ENCODE assay signal across 15 mouse cellular contexts in genomic region chr5:64676946-64677588, GRCm38 (mm10).
DNase-seq lines count a peak whose midpoint lies in the region; ATAC-seq and TF ChIP-seq lines count a peak whose summit lies in the region.
"Had no signal": no experiment of that assay in that cellular context is flagged by ENCODE, and none has a peak within 500 bp of the region (broad histone marks: within the 10 kb centered on the region; RNA-seq: fewer than 3 reads in every experiment).

No protein-coding gene starts in this region.

- no peak overlapping the region for H3K4me3 ChIP-seq in hindbrain, embryonic 10.5 days
- H3K4me3 ChIP-seq in hindbrain, embryonic 14.5 days (replicated peaks; ENCODE audit: low read length): no peak overlapping the region
- H3K4me3 ChIP-seq in liver, postnatal 0 days (ENCODE audit: low read depth, low read length): no peak overlapping the region
- H3K4me3 ChIP-seq in liver, embryonic 12.5 days: no peak overlapping the region
- H3K4me3 ChIP-seq in brown adipose tissue, adult 24 weeks (ENCODE audit: insufficient read depth, low read depth, low read length): no peak overlapping the region
- H3K4me3 ChIP-seq: embryonic facial prominence, embryonic 15.5 days; heart, embryonic 12.5 days; hindbrain, embryonic 12.5 days; liver, embryonic 15.5 days had no signal

- H3K27ac ChIP-seq in hindbrain, embryonic 10.5 days: 0 out of 2 replicates have a peak overlapping the region, but pooled peaks have one; percentile 23
- no peak overlapping the region for H3K27ac ChIP-seq in hindbrain, embryonic 14.5 days
- H3K27ac ChIP-seq in liver, postnatal 0 days (ENCODE audit: low read depth): peak overlapping the region; percentile 55; the same call in 1 of the 2 replicates
- H3K27ac ChIP-seq in liver, embryonic 12.5 days: no peak overlapping the region
- H3K27ac ChIP-seq in brown adipose tissue, adult 24 weeks (replicated peaks; ENCODE audit: low read depth, low read length): peak overlapping the region; percentile 62; the same call in 1 of the 2 replicates
- H3K27ac ChIP-seq: embryonic facial prominence, embryonic 15.5 days; hindbrain, embryonic 12.5 days had no signal

- no peak for DNase-seq in hindbrain, embryonic 10.5 days (ENCODE audit: low spot score)
- DNase-seq in hindbrain, embryonic 14.5 days (ENCODE audit: low spot score): no peak
- DNase-seq in liver, postnatal 0 days: no peak
- no peak for DNase-seq in urinary bladder, postnatal 36 days (ENCODE audit: low spot score in 2 of 2)
- no peak for DNase-seq in lung, postnatal 36 days
- DNase-seq: cerebellum, postnatal 36 days; lung, postnatal 4 days had no signal

- WGBS in hindbrain, embryonic 10.5 days: 93% methylated on average over 8 of the region's 8 CpGs
- WGBS in hindbrain, embryonic 14.5 days: 92% methylated on average over 8 of the region's 8 CpGs
- WGBS in liver, postnatal 0 days (ENCODE audit: insufficient replicate concordance): 59% methylated on average over 8 of the region's 8 CpGs
- 51% methylated on average over 8 of the region's 8 CpGs for WGBS in liver, embryonic 12.5 days (ENCODE audit: insufficient replicate concordance)

- no peaks in the 10 kb centered on the region for H3K9me3 ChIP-seq in hindbrain, embryonic 10.5 days
- no peaks in the 10 kb centered on the region for H3K9me3 ChIP-seq in hindbrain, embryonic 14.5 days (ENCODE audit: control insufficient read depth, low read length)
- no peaks in the 10 kb centered on the region for H3K9me3 ChIP-seq in liver, postnatal 0 days (ENCODE audit: low read length)
- no peaks in the 10 kb centered on the region for H3K9me3 ChIP-seq in liver, embryonic 12.5 days (replicated peaks)
- H3K9me3 ChIP-seq: embryonic facial prominence, embryonic 15.5 days; heart, embryonic 12.5 days; hindbrain, embryonic 12.5 days; liver, embryonic 15.5 days had no signal

- H3K9ac ChIP-seq in hindbrain, embryonic 14.5 days: no peak overlapping the region
- H3K9ac ChIP-seq in liver, postnatal 0 days (replicated peaks): no peak overlapping the region
- no peak overlapping the region for H3K9ac ChIP-seq in liver, embryonic 12.5 days
- H3K9ac ChIP-seq: embryonic facial prominence, embryonic 15.5 days; heart, embryonic 12.5 days; hindbrain, embryonic 12.5 days; liver, embryonic 15.5 days had no signal

- no peak overlapping the region for H3K4me2 ChIP-seq in hindbrain, embryonic 14.5 days (replicated peaks)
- peak overlapping the region; percentile 33; the same call in 1 of the 2 replicates for H3K4me2 ChIP-seq in liver, postnatal 0 days (ENCODE audit: low read depth, low read length)
- H3K4me2 ChIP-seq in liver, embryonic 12.5 days: no peak overlapping the region
- H3K4me2 ChIP-seq: embryonic facial prominence, embryonic 15.5 days; heart, embryonic 12.5 days; hindbrain, embryonic 12.5 days; liver, embryonic 15.5 days had no signal

- H3K36me3 ChIP-seq in hindbrain, embryonic 10.5 days: no peaks in the 10 kb centered on the region
- H3K36me3 ChIP-seq in hindbrain, embryonic 14.5 days (replicated peaks; ENCODE audit: control insufficient read depth, insufficient read depth): no peaks in the 10 kb centered on the region
- no peaks in the 10 kb centered on the region for H3K36me3 ChIP-seq in liver, postnatal 0 days (replicated peaks; ENCODE audit: insufficient read depth, low read length)
- H3K36me3 ChIP-seq in liver, embryonic 12.5 days: no peaks in the 10 kb centered on the region
- H3K36me3 ChIP-seq: embryonic facial prominence, embryonic 15.5 days; heart, embryonic 12.5 days; hindbrain, embryonic 12.5 days; liver, embryonic 15.5 days had no signal

- peaks cover 7% of the 10 kb centered on the region; the same call in 1 of the 2 replicates for H3K4me1 ChIP-seq in hindbrain, embryonic 10.5 days (replicated peaks)
- H3K4me1 ChIP-seq in hindbrain, embryonic 14.5 days (replicated peaks; ENCODE audit: control insufficient read depth, insufficient read depth, low read length): no peaks in the 10 kb centered on the region
- H3K4me1 ChIP-seq in liver, postnatal 0 days (ENCODE audit: insufficient read depth): 0 out of 2 replicates have a peak, but pooled peaks cover 3% of the 10 kb centered on the region
- H3K4me1 ChIP-seq in liver, embryonic 12.5 days: peaks cover 26% of the 10 kb centered on the region
- 0 out of 2 replicates have a peak, but pooled peaks cover 4% of the 10 kb centered on the region for H3K4me1 ChIP-seq in brown adipose tissue, adult 24 weeks (ENCODE audit: control insufficient read depth, insufficient read depth, insufficient read length, low read length)
- H3K4me1 ChIP-seq: hindbrain, embryonic 12.5 days had no signal

- H3K27me3 ChIP-seq in hindbrain, embryonic 10.5 days (ENCODE audit: insufficient read depth, poor library complexity, severe bottlenecking): no peaks in the 10 kb centered on the region
- no peaks in the 10 kb centered on the region for H3K27me3 ChIP-seq in hindbrain, embryonic 14.5 days (ENCODE audit: control insufficient read depth, insufficient read depth, low read length)
- no peaks in the 10 kb centered on the region for H3K27me3 ChIP-seq in liver, postnatal 0 days (ENCODE audit: insufficient read depth, low read length)
- H3K27me3 ChIP-seq in liver, embryonic 12.5 days (replicated peaks): no peaks in the 10 kb centered on the region
- H3K27me3 ChIP-seq: embryonic facial prominence, embryonic 15.5 days; heart, embryonic 12.5 days; hindbrain, embryonic 12.5 days; liver, embryonic 15.5 days had no signal

- no peak for TF ChIP-seq EP300 in liver, postnatal 0 days (IDR thresholded peaks at IDR 0.05; ENCODE audit: low read depth)

- TF ChIP-seq CTCF in liver, postnatal 0 days (IDR thresholded peaks at IDR 0.05; ENCODE audit: low read depth): no peak

- no peak for ATAC-seq in hindbrain, embryonic 14.5 days (ENCODE audit: low FRiP score)
- ATAC-seq in liver, postnatal 0 days: no peak
- ATAC-seq in liver, embryonic 12.5 days: no peak
- ATAC-seq in monocyte, adult 5-6 weeks (replicated peaks; ENCODE audit: insufficient number of reproducible peaks, low FRiP score, low TSS enrichment, poor library complexity, severe bottlenecking): peak; percentile 56; the same call in 1 of the 2 replicates
- ATAC-seq: forebrain, embryonic 16.5 days had no signal

Comparison
In these comparisons a context has a peak if more than half of its experiments do, and no peak if none do; other contexts are left out.
1. H3K27ac ChIP-seq: peak in hindbrain, embryonic 10.5 days (single experiment), liver, postnatal 0 days (single experiment) and brown adipose tissue, adult 24 weeks (single experiment); none in hindbrain, embryonic 14.5 days (single experiment) and liver, embryonic 12.5 days (single experiment).